Mouse (Mus musculus) stomach, adult 2 months (tissue): ENCODE results near the gene Znrf4. TPM values are rescaled to one million over a fixed set of nuclear protein-coding genes. Genes with fewer than 3 reads are reported as not detected.

Source experiments
- polyA plus RNA-seq: library from polyadenylated mRNA; depleted of rRNA; stranded (reverse); fragments of >200 nt; gene quantifications from 2 replicates; pipeline ENCODE4 v1.2.3, GENCODE M21; 2012; rRNA removed

Gene Znrf4
- polyA plus RNA-seq = not detected in 2 replicates

GRCm38 (mm10) chr17:56512310-56512709 lies at the start of gene Znrf4:
Znrf4 (minus strand) TSS chr17:56512431.

GRCm38 (mm10) chr17:56554122-56554551 lies 41.9 kb upstream of the Znrf4 start, which contains the start of gene Gm20219:
Gm20219 (minus strand) TSS chr17:56554387.

GRCm38 (mm10) chr17:56476402-56476752 lies 35.9 kb downstream of the Znrf4 start, which contains the start of gene Ptprs:
Ptprs (minus strand) TSS chr17:56476483.

Other genes starting within 250 kb of the Znrf4 start
- 23.4 and 24.4 TPM in 2 replicates for gene Ticam1, start 235.6 kb downstream of the Znrf4 start, polyA plus RNA-seq
- 29.0 and 30.0 TPM in 2 replicates for gene Plin3, start 219.6 kb downstream of the Znrf4 start, polyA plus RNA-seq
- gene Arrdc5, start 212.1 kb downstream of the Znrf4 start, polyA plus RNA-seq = not detected in 2 replicates
- 4.9 and 5.6 TPM in 2 replicates for gene Uhrf1, start 209.1 kb downstream of the Znrf4 start, polyA plus RNA-seq
- 15.1 and 18.6 TPM in 2 replicates for gene Kdm4b, start 186.4 kb downstream of the Znrf4 start, polyA plus RNA-seq
- gene Ptprs, start 35.9 kb downstream of the Znrf4 start, polyA plus RNA-seq = 51.4 and 69.9 TPM in 2 replicates
- gene Gm20219, start 42.0 kb upstream of the Znrf4 start, polyA plus RNA-seq = 18.8 and 19.0 TPM in 2 replicates
- 39.6 and 58.7 TPM in 2 replicates for gene Safb2, start 72.2 kb upstream of the Znrf4 start, polyA plus RNA-seq
- 42.0 and 56.8 TPM in 2 replicates for gene Safb, start 72.4 kb upstream of the Znrf4 start, polyA plus RNA-seq
- gene 2410015M20Rik, start 97.3 kb upstream of the Znrf4 start, polyA plus RNA-seq = 65.1 and 76.9 TPM in 2 replicates
- 923 and 1,272 TPM in 2 replicates for gene Rpl36, start 101.0 kb upstream of the Znrf4 start, polyA plus RNA-seq
- 30.8 and 35.7 TPM in 2 replicates for gene Lonp1, start 114.5 kb upstream of the Znrf4 start, polyA plus RNA-seq
- gene Catsperd, start 115.7 kb upstream of the Znrf4 start, polyA plus RNA-seq = 0.05 and 0.08 TPM in 2 replicates
- gene Ranbp3, start 160.9 kb upstream of the Znrf4 start, polyA plus RNA-seq = 41.3 and 41.5 TPM in 2 replicates
- gene Ndufa11, start 205.3 kb upstream of the Znrf4 start, polyA plus RNA-seq = 612 and 926 TPM in 2 replicates
- 12.7 and 17.2 TPM in 2 replicates for gene Vmac, start 205.6 kb upstream of the Znrf4 start, polyA plus RNA-seq
- gene Nrtn, start 245.1 kb upstream of the Znrf4 start, polyA plus RNA-seq = 61.1 and 186 TPM in 2 replicates